Mouse (Mus musculus) megakaryocyte, embryonic 14.5 days (primary cell): ENCODE measurements around the gene B3gat3. TPM values are rescaled to one million over a fixed set of nuclear protein-coding genes. Genes with fewer than 3 reads are reported as not detected.
A peak's percentile ranks its signal among the peaks of the same experiment; 100 is the strongest.
"Not testable (repeated sequence)": the region's sequence is repeated elsewhere in the genome, so short reads cannot be mapped to it uniquely, and the experiment has no call there.

Experiments used
- H3K27me3 ChIP-seq: replicated peaks from 2 replicates; pipeline ENCODE3; 2012; ENCODE audit warnings: inconsistent platforms
- H3K36me3 ChIP-seq: replicated peaks from 2 replicates; pipeline ENCODE3; 2012; ENCODE audit warnings: low read length, inconsistent platforms, mixed read lengths
- H3K4me1 ChIP-seq: 2 replicates; pipeline ENCODE4 v1.6.1; 2012; ENCODE audit warnings: inconsistent platforms
- H3K4me3 ChIP-seq: replicated peaks from 2 replicates; pipeline ENCODE3; 2012; ENCODE audit warnings: moderate library complexity, mild to moderate bottlenecking, inconsistent platforms
- H3K9me3 ChIP-seq: 2 replicates; pipeline ENCODE4 v1.6.1; 2012; ENCODE audit warnings: inconsistent platforms
- FLI1 ChIP-seq: IDR thresholded peaks from 2 replicates; pipeline ENCODE4 v1.6.1; 2012; ENCODE audit warnings: low read length, inconsistent platforms, mixed read lengths
- GATA1 ChIP-seq: IDR thresholded peaks from 3 replicates; pipeline ENCODE4 v1.6.1; 2012; ENCODE audit warnings: mixed read lengths, low read length, inconsistent platforms, borderline replicate concordance
- polyA plus RNA-seq: library from polyadenylated mRNA; stranded (reverse); fragments of >175 nt; gene quantifications from 2 replicates; pipeline ENCODE4 v1.2.3, GENCODE M21; 2012; ENCODE audit warnings: low replicate concordance; ENCODE audit not compliant: insufficient read depth

B3gat3 gene
- polyA plus RNA-seq, 1 experiment: 135 TPM

DNA sequence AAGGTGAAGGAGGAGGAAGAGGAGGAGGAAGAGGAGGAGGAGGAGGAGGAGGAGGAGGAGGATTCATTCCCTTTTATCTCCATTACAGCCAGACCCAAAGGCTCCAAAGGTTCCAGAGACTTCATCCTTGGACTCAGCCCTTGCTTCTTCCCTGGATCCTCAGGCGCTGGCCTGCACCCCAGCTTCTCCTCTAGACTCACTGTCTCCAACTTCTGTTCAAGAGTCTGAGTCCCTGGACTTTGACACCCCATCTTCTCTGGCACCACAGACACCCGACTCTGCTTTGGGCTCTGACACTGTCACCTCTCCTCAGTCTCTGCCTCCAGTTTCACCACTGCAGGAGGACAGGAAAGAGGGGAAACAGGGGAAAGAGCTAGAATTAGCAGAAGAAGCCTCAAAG is 42.1 kb downstream of the B3gat3 start:
- H3K9me3 ChIP-seq: no peaks in the 10 kb centered on the region
- no peak overlapping the region for H3K4me3 ChIP-seq
- peaks cover 86% of the 10 kb centered on the region for H3K36me3 ChIP-seq
- TF ChIP-seq FLI1: no peak
- H3K4me1 ChIP-seq: peaks cover 45% of the 10 kb centered on the region
- no peaks in the 10 kb centered on the region for H3K27me3 ChIP-seq

DNA sequence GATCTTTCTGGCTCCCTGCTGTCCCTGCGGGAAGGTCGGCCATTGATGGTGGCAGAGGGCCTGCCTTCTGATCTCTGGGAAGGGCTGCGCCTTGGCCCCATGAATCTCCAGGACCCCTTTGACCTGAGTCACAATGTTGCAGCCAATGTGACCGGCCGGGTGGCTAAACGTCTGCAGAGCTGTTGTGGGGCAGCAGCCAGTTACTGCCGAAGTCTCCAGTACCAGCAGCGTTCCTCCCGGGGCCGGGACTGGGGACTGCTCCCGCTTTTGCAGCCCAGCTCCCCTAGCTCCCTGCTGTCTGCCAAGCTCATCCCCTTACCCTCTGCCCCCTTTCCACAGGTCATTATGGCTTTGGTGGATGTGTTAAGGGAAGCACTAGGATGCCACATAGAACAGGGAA is 44.9 kb downstream of the B3gat3 start:
- H3K36me3 ChIP-seq: peaks cover 78% of the 10 kb centered on the region
- H3K9me3 ChIP-seq: no peaks in the 10 kb centered on the region
- peaks cover 53% of the 10 kb centered on the region for H3K4me1 ChIP-seq
- TF ChIP-seq GATA1: no peak
- no peak for TF ChIP-seq FLI1
- H3K27me3 ChIP-seq: no peaks in the 10 kb centered on the region
- H3K4me3 ChIP-seq: peak overlapping the region; percentile 18

- Histone ChIP-seq H3K4me1 (peaks cover 51% of the 10 kb centered on the region), H3K36me3 (peaks cover 78% of the 10 kb centered on the region), H3K9me3 (no peaks in the 10 kb centered on the region), H3K27me3 (no peaks in the 10 kb centered on the region), H3K4me3 (peak overlapping the region; percentile 91)
- TF ChIP-seq GATA1: no peak
- no peak for TF ChIP-seq FLI1
These were observed 45.6 kb downstream of the B3gat3 start for GRCm38 (mm10) chr19:8965771-8966170.

GRCm38 (mm10) chr19:8966198-8966589 is 46.0 kb downstream of the B3gat3 start:
- peaks cover 52% of the 10 kb centered on the region for H3K4me1 ChIP-seq

GRCm38 (mm10) chr19:8966590-8967372 is 46.6 kb downstream of the B3gat3 start, which contains the start of gene Eef1g:
TSS of gene Eef1g (plus strand) at chr19:8967041.
- Histone ChIP-seq H3K36me3 (peaks cover 78% of the 10 kb centered on the region), H3K27me3 (no peaks in the 10 kb centered on the region), H3K4me1 (peaks cover 52% of the 10 kb centered on the region), H3K9me3 (no peaks in the 10 kb centered on the region), H3K4me3 (peak within 1 kb of the TSS; percentile 91)
- TF ChIP-seq FLI1 (0 out of 2 replicates have a peak, but pooled peaks have one; percentile 27), GATA1 (no peak)

More at GRCm38 (mm10) chr19:8966198-8966589, 46.0 kb downstream of the B3gat3 start:
- Histone ChIP-seq H3K4me3 (peak overlapping the region; percentile 91), H3K9me3 (no peaks in the 10 kb centered on the region), H3K27me3 (no peaks in the 10 kb centered on the region), H3K36me3 (peaks cover 78% of the 10 kb centered on the region)
- TF ChIP-seq GATA1 (no peak), FLI1 (no peak)

DNA sequence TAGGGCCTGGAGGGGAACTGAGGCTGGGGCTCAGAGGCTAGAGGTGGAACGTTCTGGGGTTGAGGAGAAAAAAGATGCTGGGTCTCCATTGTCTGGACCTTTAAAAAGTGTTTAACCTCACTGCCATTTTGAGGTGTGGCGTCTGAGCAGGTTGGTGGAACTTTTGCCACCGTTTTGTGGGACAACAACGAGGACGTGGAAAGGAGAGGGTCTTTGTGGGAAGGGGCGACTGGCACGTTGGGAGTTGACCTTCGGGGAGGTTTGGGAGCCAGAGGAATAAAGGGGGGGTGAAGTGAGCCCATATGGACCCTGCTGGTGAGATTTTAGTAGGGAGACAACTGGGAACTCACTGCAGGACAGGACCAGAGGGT is 47.2 kb downstream of the B3gat3 start:
- H3K36me3 ChIP-seq: peaks cover 78% of the 10 kb centered on the region

DNA sequence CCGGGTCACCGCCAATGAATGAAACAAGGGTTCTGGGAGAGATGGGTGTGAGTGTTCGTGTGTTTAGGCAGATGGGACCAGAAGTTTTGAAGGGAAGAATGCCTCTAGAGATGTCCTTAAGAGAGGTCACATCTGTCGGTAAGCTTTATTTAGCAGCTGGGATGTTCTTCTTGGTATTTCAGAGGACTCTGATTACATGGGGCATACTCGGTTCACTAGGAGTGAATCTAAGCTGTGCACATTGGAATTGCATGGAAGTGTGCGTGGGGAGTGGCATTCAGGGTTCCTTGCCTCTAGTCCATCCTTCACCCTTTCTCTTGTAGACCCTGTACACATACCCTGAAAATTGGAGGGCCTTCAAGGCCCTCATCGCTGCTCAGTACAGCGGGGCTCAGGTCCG is 47.7 kb downstream of the B3gat3 start:
- no peak for TF ChIP-seq GATA1
- no peak for TF ChIP-seq FLI1
- Histone ChIP-seq H3K4me3 (peak overlapping the region; percentile 91), H3K9me3 (no peaks in the 10 kb centered on the region), H3K27me3 (no peaks in the 10 kb centered on the region), H3K36me3 (peaks cover 78% of the 10 kb centered on the region), H3K4me1 (peaks cover 56% of the 10 kb centered on the region)

More for the DNA sequence above, 47.2 kb downstream of the B3gat3 start:
- H3K4me3 ChIP-seq: peak overlapping the region; percentile 91
- H3K9me3 ChIP-seq: no peaks in the 10 kb centered on the region
- no peaks in the 10 kb centered on the region for H3K27me3 ChIP-seq
- peaks cover 54% of the 10 kb centered on the region for H3K4me1 ChIP-seq
- no peak for TF ChIP-seq GATA1
- TF ChIP-seq FLI1: no peak

GRCm38 (mm10) chr19:8972491-8972890 is 52.3 kb downstream of the B3gat3 start:
- not testable (repeated sequence) for H3K9me3 ChIP-seq, H3K4me3 ChIP-seq, H3K27me3 ChIP-seq
- Histone ChIP-seq H3K36me3 (peaks cover 91% of the 10 kb centered on the region), H3K4me1 (peaks cover 57% of the 10 kb centered on the region)

DNA sequence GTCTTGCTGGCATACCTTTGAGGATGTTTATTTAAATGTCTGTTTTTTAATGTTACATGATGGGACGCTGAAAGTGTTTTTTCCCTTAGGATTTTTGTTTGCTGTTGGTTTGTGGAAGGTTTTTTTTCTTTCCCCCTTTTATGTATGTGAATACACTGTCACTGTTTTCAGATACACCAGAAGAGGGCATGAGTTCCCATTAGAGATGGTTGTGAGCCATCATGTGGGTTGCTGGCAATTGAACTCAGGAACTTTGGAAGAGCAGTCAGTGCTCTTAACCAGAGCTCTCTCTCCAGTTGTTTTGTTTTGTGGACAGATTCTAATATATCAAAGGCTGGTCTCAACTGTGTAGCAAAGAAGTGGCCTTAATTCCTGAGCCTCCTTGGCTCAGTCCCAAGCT is 54.5 kb downstream of the B3gat3 start:
- TF ChIP-seq FLI1: no peak
- no peak for TF ChIP-seq GATA1
- H3K4me1 ChIP-seq: peaks cover 55% of the 10 kb centered on the region
- H3K36me3 ChIP-seq: peaks cover 100% of the 10 kb centered on the region
- no peaks in the 10 kb centered on the region for H3K9me3 ChIP-seq
- H3K4me3 ChIP-seq: no peak overlapping the region
- no peaks in the 10 kb centered on the region for H3K27me3 ChIP-seq

GRCm38 (mm10) chr19:8975491-8975890 is 55.3 kb downstream of the B3gat3 start:
- H3K36me3 ChIP-seq: peaks cover 100% of the 10 kb centered on the region
- H3K4me1 ChIP-seq: peaks cover 56% of the 10 kb centered on the region
- H3K4me3 ChIP-seq: no peak overlapping the region
- no peaks in the 10 kb centered on the region for H3K27me3 ChIP-seq
- no peaks in the 10 kb centered on the region for H3K9me3 ChIP-seq
- no peak for TF ChIP-seq GATA1
- TF ChIP-seq FLI1: no peak
